Mouse (Mus musculus) heart, adult 2 months (tissue): Measurements from ENCODE around the gene Lfng.

Experiments used
- CTCF ChIP-seq: fragments of 200-600 bp; IDR thresholded peaks from 2 replicates; pipeline ENCODE4 v1.8.1; 2022; ENCODE audit warnings: antibody characterized with exemption, mild to moderate bottlenecking, moderate library complexity
- POLR2A ChIP-seq: fragments of 200-500 bp; IDR thresholded peaks from 2 replicates; pipeline ENCODE4 v1.6.1; 2011; ENCODE audit warnings: mild to moderate bottlenecking, low read depth, low read length, control low read depth; ENCODE audit not compliant: insufficient read depth

GRCm38 (mm10) chr5:140599939-140600338 is 7.2 kb upstream of the Lfng start:
- TF ChIP-seq CTCF (no peak), POLR2A (no peak)
